15 mouse cellular contexts compared by ENCODE assay signal in genomic region chr14:74019421-74019820, GRCm38 (mm10).
"Had no signal": no experiment of that assay in that cellular context is flagged by ENCODE, and none has a peak within 500 bp of the region (broad histone marks: within the 10 kb centered on the region; RNA-seq: fewer than 3 reads in every experiment).

No protein-coding gene starts in this region.

- H3K4me2 ChIP-seq: neural tube, embryonic 15.5 days; stomach, embryonic 15.5 days had no signal

- H3K36me3 ChIP-seq: neural tube, embryonic 15.5 days; stomach, embryonic 15.5 days had no signal

- DNase-seq: retina, postnatal 1 day; right cerebral cortex, adult 18-20 months; right cerebral cortex, postnatal 14 days; right cerebral cortex, postnatal 25 days; right cerebral cortex, postnatal 4 days; spleen, adult 18-20 months; thymus, adult 18-20 months; thymus, adult 2 months; thymus, postnatal 14 days; thymus, postnatal 25 days; thymus, postnatal 36 days; thymus, postnatal 4 days had no signal

- H3K27ac ChIP-seq: neural tube, embryonic 15.5 days; stomach, embryonic 15.5 days; stomach, postnatal 0 days had no signal

- H3K9me3 ChIP-seq: neural tube, embryonic 15.5 days; stomach, embryonic 15.5 days had no signal

- H3K4me1 ChIP-seq: neural tube, embryonic 15.5 days; stomach, embryonic 15.5 days had no signal

- H3K9ac ChIP-seq: neural tube, embryonic 15.5 days; stomach, embryonic 15.5 days had no signal

- H3K4me3 ChIP-seq: neural tube, embryonic 15.5 days; stomach, embryonic 15.5 days had no signal

- H3K27me3 ChIP-seq: neural tube, embryonic 15.5 days; stomach, embryonic 15.5 days had no signal
